Mouse (Mus musculus) hindbrain, embryonic 12.5 days (tissue): Measurements from ENCODE around the gene Mief1. TPM values are rescaled to one million over a fixed set of nuclear protein-coding genes. Genes with fewer than 3 reads are reported as not detected.

Experiments used
- ATAC-seq: fragments of 200-750 bp; cut with Nextera tagmentation; 2 replicates; pipeline ENCODE4 v1.8.0; 2017; ENCODE audit warnings: moderate TSS enrichment; ENCODE audit not compliant: low FRiP score
- H3K27ac ChIP-seq: fragments of 300-500 bp; sonication (generic); 2 replicates; pipeline ENCODE4 v1.5.1; 2016; ENCODE audit warnings: mild to moderate bottlenecking
- H3K27me3 ChIP-seq: fragments of 300-500 bp; sonication (generic); 2 replicates; pipeline ENCODE4 v1.6.1; 2016; ENCODE audit warnings: mild to moderate bottlenecking
- H3K36me3 ChIP-seq: fragments of 300-500 bp; sonication (generic); 2 replicates; pipeline ENCODE4 v1.6.1; 2016; ENCODE audit warnings: mild to moderate bottlenecking
- H3K4me1 ChIP-seq: fragments of 300-500 bp; sonication (generic); 2 replicates; pipeline ENCODE4 v1.6.1; 2016
- H3K4me2 ChIP-seq: fragments of 300-500 bp; sonication (generic); replicated peaks from 2 replicates; pipeline ENCODE4 v1.6.1; 2016; ENCODE audit warnings: mild to moderate bottlenecking
- H3K4me3 ChIP-seq: fragments of 300-500 bp; sonication (generic); 2 replicates; pipeline ENCODE4 v1.5.1; 2016; ENCODE audit warnings: mild to moderate bottlenecking
- H3K9ac ChIP-seq: fragments of 300-500 bp; sonication (generic); 2 replicates; pipeline ENCODE4 v1.6.1; 2016; ENCODE audit warnings: mild to moderate bottlenecking, moderate library complexity
- H3K9me3 ChIP-seq: fragments of 300-500 bp; sonication (generic); replicated peaks from 2 replicates; pipeline ENCODE4 v1.6.1; 2016; ENCODE audit warnings: mild to moderate bottlenecking
- WGBS: fragments of 180-500 bp; shearing (Covaris S2); methylation state at CpG from one replicate; pipeline ENCODE4 v1.1.7; 2016; 5-methylcytosine and 5-hydroxymethylcytosine counted together
- polyA plus RNA-seq: library from polyadenylated mRNA; unstranded; fragments of >200 nt; fragmentation: Nextera tagmentation; extraction: Ambion mirVana; gene quantifications from 2 replicates; pipeline ENCODE4 v1.2.1, GENCODE M21; 2016

Gene Mief1
- polyA plus RNA-seq, 1 experiment from 2014 or later, result 41.3 TPM

GRCm38 (mm10) chr15:80215716-80216479 is 17.9 kb upstream of the Mief1 start:
- no peak overlapping the region for H3K27ac ChIP-seq
- WGBS, result 18% methylated on average over 10 of the region's 10 CpGs
- peaks cover 7% of the 10 kb centered on the region for H3K4me1 ChIP-seq
- no peak overlapping the region for H3K4me2 ChIP-seq
- no peak overlapping the region for H3K9ac ChIP-seq
- H3K27me3 ChIP-seq, result no peaks in the 10 kb centered on the region
- peaks cover 33% of the 10 kb centered on the region for H3K36me3 ChIP-seq
- no peaks in the 10 kb centered on the region for H3K9me3 ChIP-seq
- ATAC-seq, result no peak
- no peak overlapping the region for H3K4me3 ChIP-seq

- 67% methylated on average over 9 of the region's 9 CpGs for WGBS
- Histone ChIP-seq H3K9ac (no peak overlapping the region), H3K4me1 (peaks cover 7% of the 10 kb centered on the region), H3K27me3 (no peaks in the 10 kb centered on the region), H3K9me3 (no peaks in the 10 kb centered on the region), H3K4me2 (no peak overlapping the region), H3K27ac (no peak overlapping the region), H3K4me3 (no peak overlapping the region), H3K36me3 (peaks cover 27% of the 10 kb centered on the region)
- ATAC-seq, result no peak
Observed at GRCm38 (mm10) chr15:80216480-80216820, 17.4 kb upstream of the Mief1 start.

- 94% methylated on average over 10 of the region's 10 CpGs for WGBS
Observed at GRCm38 (mm10) chr15:80217476-80217875, 16.3 kb upstream of the Mief1 start.

DNA sequence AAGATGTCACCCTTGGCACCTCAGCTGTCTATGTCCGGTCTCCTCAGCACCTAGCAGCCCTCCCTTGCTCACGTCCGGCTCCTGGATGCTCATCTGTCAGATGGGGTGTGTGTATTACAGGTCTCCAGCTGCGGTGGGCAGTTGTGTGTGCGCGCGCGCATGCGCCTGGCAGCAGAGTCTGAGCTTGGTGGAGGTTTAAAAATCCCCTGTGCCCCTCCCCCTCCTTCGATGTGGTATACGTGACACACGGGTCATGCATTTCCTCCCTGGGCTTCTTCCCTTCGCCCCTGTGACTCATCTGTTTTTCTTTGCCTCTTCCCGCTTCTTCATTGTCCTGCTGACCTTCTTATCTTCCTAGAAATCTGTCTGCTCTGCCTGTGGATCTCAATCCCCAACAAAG is 14.6 kb upstream of the Mief1 start:
- Histone ChIP-seq H3K4me2 (peak overlapping the region; percentile 13; the same call in 1 of the 2 replicates), H3K27me3 (no peaks in the 10 kb centered on the region), H3K9ac (no peak overlapping the region), H3K9me3 (no peaks in the 10 kb centered on the region), H3K36me3 (0 out of 2 replicates have a peak, but pooled peaks cover 3% of the 10 kb centered on the region), H3K27ac (no peak overlapping the region), H3K4me1 (peaks cover 7% of the 10 kb centered on the region), H3K4me3 (no peak overlapping the region)
- ATAC-seq, result no peak
- 64% methylated on average over 14 of the region's 14 CpGs for WGBS

More at GRCm38 (mm10) chr15:80217476-80217875, 16.3 kb upstream of the Mief1 start:
- H3K36me3 ChIP-seq, result peaks cover 17% of the 10 kb centered on the region; the same call in 1 of the 2 replicates
- no peaks in the 10 kb centered on the region for H3K9me3 ChIP-seq
- H3K9ac ChIP-seq, result no peak overlapping the region
- no peaks in the 10 kb centered on the region for H3K27me3 ChIP-seq
- no peak for ATAC-seq
- no peak overlapping the region for H3K4me2 ChIP-seq
- peaks cover 7% of the 10 kb centered on the region for H3K4me1 ChIP-seq
- no peak overlapping the region for H3K27ac ChIP-seq
- no peak overlapping the region for H3K4me3 ChIP-seq

DNA sequence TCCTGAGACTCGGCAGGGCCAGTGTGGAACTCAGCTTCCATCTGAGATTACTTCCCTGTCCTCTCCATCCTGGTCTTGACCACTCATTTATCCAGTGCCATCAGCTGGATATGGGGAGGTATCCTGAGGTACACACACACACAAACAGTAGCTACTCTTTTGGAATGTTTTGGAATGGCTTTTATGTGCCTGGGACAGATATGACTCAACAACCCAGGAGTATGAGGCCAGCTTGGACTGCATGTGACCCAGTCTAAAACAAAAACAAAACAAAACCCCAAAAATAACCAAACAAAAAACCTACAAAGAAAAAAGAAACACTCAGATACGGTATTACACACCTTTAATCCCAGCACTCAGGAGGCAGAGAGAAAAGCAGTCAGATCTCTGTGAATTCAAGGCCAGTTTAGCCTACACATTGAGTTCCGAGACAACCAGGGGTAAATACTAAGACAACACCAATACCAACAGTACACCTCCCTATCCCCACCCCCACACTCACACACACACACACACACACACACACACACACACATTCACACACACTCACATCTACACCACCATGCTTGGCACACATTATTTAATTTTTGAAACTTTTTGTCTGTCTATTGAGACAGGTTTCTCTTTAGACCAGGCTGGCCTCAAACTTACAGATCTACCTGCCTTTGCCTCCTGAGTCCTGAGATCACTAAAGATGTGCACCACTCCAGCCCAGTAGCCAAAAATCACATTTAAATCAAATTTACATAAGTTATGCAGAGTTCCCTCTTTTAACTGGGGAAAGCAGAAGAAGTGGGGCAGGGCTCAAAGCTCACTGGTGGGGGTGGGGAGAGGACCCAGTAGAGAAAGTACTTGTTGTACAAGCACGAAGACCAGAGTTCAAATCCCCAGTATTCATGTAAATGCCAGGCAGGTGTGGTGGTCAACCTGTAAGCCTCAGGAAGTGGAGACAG is 13.8 kb upstream of the Mief1 start:
- Histone ChIP-seq H3K27me3 (no peaks in the 10 kb centered on the region), H3K9me3 (no peaks in the 10 kb centered on the region), H3K9ac (no peak overlapping the region), H3K4me2 (peak overlapping the region; percentile 13; the same call in 1 of the 2 replicates), H3K4me3 (no peak overlapping the region), H3K27ac (no peak overlapping the region), H3K36me3 (0 out of 2 replicates have a peak, but pooled peaks cover 3% of the 10 kb centered on the region), H3K4me1 (peaks cover 7% of the 10 kb centered on the region)
- WGBS, result 79% methylated on average over 4 of the region's 4 CpGs
- no peak for ATAC-seq

DNA sequence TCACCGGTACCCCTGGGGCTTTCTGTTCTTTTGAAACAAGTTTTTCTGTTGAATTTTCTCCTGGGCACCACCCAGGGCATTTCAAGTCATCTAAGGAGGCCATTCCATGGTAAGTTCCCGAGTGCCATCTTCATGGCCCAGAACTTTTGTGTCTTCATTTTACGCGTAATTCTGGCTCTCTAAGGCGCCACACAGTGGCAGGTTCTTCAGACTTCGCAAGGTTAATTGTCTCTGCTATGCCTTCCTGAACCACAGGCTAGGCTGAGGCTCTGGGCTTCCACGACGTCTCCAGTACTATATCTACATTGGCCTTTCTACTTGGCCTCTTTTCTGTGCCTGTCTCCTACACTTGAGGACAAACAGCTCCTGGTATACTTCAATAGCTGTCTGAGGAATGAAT is 12.8 kb upstream of the Mief1 start:
- ATAC-seq, result no peak
- H3K4me3 ChIP-seq, result no peak overlapping the region
- peaks cover 7% of the 10 kb centered on the region for H3K4me1 ChIP-seq
- no peak overlapping the region for H3K4me2 ChIP-seq
- H3K27me3 ChIP-seq, result no peaks in the 10 kb centered on the region
- WGBS, result 73% methylated on average over 8 of the region's 8 CpGs
- no peaks in the 10 kb centered on the region for H3K9me3 ChIP-seq
- H3K27ac ChIP-seq, result no peak overlapping the region
- H3K9ac ChIP-seq, result no peak overlapping the region
- H3K36me3 ChIP-seq, result 0 out of 2 replicates have a peak, but pooled peaks cover 3% of the 10 kb centered on the region

DNA sequence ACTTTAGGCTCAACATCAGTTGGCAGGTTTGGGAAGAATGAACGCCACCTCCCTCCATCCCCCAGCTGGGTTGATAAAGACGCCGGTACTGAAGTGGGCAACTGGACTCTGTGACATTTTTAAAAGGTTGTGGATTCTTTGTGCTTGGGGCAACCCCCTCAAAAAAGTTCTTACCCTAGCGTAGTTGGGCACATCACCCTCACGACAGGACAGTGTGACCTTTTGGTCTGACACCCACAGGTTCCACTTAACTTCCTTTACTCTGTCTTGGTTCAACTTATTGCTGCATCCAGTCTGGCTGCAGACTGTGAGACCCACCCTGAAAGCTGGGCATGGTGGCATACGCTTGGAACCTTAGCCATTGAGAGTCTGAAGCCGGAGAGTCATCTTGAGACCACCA is 10.1 kb upstream of the Mief1 start:
- no peaks in the 10 kb centered on the region for H3K36me3 ChIP-seq
- H3K4me3 ChIP-seq, result no peak overlapping the region
- H3K4me2 ChIP-seq, result no peak overlapping the region
- peaks cover 9% of the 10 kb centered on the region for H3K4me1 ChIP-seq
- H3K27ac ChIP-seq, result no peak overlapping the region
- 94% methylated on average over 7 of the region's 7 CpGs for WGBS
- no peak overlapping the region for H3K9ac ChIP-seq
- ATAC-seq, result no peak
- H3K9me3 ChIP-seq, result no peaks in the 10 kb centered on the region
- no peaks in the 10 kb centered on the region for H3K27me3 ChIP-seq

- no peak overlapping the region for H3K4me3 ChIP-seq
- 32% methylated on average over 9 of the region's 9 CpGs for WGBS
Observed at GRCm38 (mm10) chr15:80225208-80225607, 8.6 kb upstream of the Mief1 start.

GRCm38 (mm10) chr15:80225796-80226195 is 8.0 kb upstream of the Mief1 start:
- Histone ChIP-seq H3K9me3 (no peaks in the 10 kb centered on the region), H3K36me3 (no peaks in the 10 kb centered on the region), H3K27me3 (no peaks in the 10 kb centered on the region), H3K4me1 (peaks cover 2% of the 10 kb centered on the region; the same call in 1 of the 2 replicates), H3K4me3 (no peak overlapping the region), H3K27ac (no peak overlapping the region), H3K9ac (no peak overlapping the region), H3K4me2 (no peak overlapping the region)
- ATAC-seq, result no peak
- 48% methylated on average over 2 of the region's 2 CpGs for WGBS

More at GRCm38 (mm10) chr15:80225208-80225607, 8.6 kb upstream of the Mief1 start:
- H3K36me3 ChIP-seq, result no peaks in the 10 kb centered on the region
- H3K9me3 ChIP-seq, result no peaks in the 10 kb centered on the region
- H3K4me2 ChIP-seq, result no peak overlapping the region
- no peak overlapping the region for H3K27ac ChIP-seq
- no peaks in the 10 kb centered on the region for H3K27me3 ChIP-seq
- H3K4me1 ChIP-seq, result peaks cover 2% of the 10 kb centered on the region; the same call in 1 of the 2 replicates
- H3K9ac ChIP-seq, result no peak overlapping the region
- ATAC-seq, result no peak

GRCm38 (mm10) chr15:80228071-80228800 is 5.6 kb upstream of the Mief1 start:
- Histone ChIP-seq H3K9me3 (no peaks in the 10 kb centered on the region), H3K4me1 (peaks cover 3% of the 10 kb centered on the region; the same call in 1 of the 2 replicates), H3K27me3 (no peaks in the 10 kb centered on the region), H3K4me3 (no peak overlapping the region), H3K9ac (no peak overlapping the region; the same call in 1 of the 2 replicates), H3K27ac (no peak overlapping the region), H3K4me2 (no peak overlapping the region), H3K36me3 (no peaks in the 10 kb centered on the region)
- no peak for ATAC-seq
- 59% methylated on average over 17 of the region's 17 CpGs for WGBS

DNA sequence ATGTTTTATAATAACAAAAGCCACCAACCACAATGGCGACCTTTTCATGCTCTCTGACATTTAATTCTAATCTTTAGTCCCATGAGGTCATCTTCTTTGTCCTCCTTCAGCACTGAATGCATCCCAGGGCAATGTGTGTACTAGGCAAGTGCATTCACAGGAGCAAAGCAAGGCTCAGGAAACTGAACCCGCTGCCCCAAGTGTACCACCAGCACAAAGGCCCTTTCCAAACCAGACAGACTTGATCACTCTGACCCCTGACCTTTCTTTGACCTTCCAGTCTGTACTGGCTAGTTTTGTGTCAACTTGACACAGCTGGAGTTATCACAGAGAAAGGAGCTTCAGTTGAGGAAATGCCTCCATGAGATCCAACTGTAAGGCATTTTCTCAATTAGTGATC is 1.5 kb upstream of the Mief1 start:
- no peak for ATAC-seq
- Histone ChIP-seq H3K4me1 (peaks cover 12% of the 10 kb centered on the region), H3K4me3 (no peak overlapping the region), H3K4me2 (no peak overlapping the region), H3K9me3 (no peaks in the 10 kb centered on the region), H3K9ac (no peak overlapping the region), H3K27me3 (no peaks in the 10 kb centered on the region), H3K27ac (no peak overlapping the region), H3K36me3 (peaks cover 18% of the 10 kb centered on the region)
- WGBS, result 29% methylated on average over 2 of the region's 2 CpGs
